Mouse (Mus musculus) liver, embryonic 14.5 days (tissue): ENCODE data around the gene Mtmr12.

ENCODE experiments used
- CTCF ChIP-seq: IDR thresholded peaks from 2 replicates; pipeline ENCODE4 v1.5.1; 2016; ENCODE audit warnings: antibody characterized with exemption, low read depth, control low read depth
- EP300 ChIP-seq: IDR thresholded peaks from 2 replicates; pipeline ENCODE4 v1.6.1; 2016; ENCODE audit warnings: antibody characterized with exemption, low read depth

- TF ChIP-seq CTCF (no peak), EP300 (no peak)
These were observed 68.7 kb downstream of the Mtmr12 start for GRCm38 (mm10) chr15:12273325-12274052.
